Mouse (Mus musculus): ENCODE data around the gene Ctrb1.
A peak's percentile ranks its signal among the peaks of the same experiment; 100 is the strongest.

Ctrb1 gene

DNA sequence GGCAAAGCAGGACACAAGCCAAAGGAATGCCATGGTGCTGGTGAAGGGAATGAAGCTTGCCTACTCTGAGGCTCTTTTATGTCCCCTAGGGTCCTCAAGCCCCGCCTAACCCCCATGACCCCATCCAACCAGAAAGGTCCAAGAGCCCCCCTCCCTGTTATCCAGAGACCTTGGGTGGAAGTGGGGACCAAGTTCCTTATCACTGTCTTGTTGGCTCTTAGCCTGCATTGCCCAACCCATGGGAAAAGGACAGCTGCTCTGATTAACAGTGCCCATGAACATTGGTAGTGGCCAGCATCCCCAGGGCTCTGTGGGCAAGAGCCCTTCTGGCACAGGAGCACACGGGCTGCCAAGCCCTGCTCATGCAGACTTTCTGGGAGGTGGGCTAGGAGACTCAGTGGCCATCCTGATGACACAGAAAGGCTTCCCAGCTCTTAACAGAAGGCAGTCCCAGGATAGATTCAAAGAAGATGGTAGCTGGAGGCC is at the start of gene Ctrb1:
TSS of gene Ctrb1 (minus strand) at position 51 of the 486 bp plus-strand sequence.
- no peak for DNase-seq (ENCODE audit: low read depth, low spot score)

DNA sequence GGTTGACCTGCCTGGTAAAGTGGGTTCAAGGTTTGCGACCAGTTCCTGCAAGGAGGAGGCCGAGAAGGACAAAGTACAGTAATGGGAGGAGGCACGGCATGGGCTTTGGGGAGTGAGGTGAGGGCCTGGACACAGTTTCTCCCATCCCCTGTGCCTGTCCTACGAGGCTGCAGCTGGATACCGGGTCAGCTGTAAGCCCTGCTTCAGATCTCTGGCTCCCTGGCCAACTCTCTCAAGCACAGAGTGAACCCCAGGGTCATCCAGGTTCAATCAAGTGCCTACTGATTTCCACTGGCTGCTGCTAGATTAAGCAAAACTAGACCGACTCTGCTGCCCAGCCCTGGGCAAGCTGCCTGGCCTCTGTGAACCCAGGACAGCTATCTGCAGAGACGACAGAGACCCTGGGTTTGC is 49.5 kb upstream of the Ctrb1 start:
- DNase-seq (ENCODE audit: low read depth, low spot score), result no peak

DNA sequence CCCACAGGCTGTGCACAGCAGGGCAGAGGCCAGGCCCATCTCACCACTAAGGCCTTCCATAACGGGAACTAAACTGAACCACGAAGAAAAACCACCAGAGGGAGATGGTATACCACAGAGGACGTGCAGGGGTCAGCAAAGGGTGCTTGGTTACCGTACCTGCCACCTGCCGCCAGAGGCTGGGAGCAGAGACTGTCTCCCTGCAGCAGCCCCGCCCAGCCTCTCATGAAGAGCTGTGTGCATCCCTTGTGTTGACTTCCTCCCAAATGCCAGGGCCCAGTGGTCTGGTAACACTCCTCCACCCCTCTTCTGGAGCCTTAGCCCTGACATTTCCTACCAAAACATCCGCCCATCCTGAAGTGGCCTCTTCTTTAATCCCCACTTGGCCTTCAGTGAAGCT is 48.8 kb upstream of the Ctrb1 start:
- DNase-seq (ENCODE audit: low read depth, low spot score), result no peak

DNA sequence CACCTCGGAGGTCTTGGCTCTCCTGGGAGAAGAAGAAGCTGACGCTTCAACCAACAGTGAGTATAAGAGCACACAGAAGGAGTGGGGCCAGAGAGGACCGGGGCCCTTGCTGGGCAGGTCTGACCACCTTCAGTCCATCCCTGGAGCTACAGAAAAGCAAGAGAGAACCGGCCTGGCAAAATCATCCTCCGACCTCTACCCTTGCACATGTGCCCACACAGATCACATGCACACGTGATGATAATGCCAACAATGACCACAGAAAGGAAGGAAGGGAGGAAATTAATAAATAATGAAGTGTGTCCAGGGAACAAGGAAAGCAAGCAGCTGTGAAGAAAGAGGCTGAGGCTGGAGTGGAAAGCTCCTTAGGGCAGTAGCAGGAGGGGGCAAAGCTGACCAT is 48.1 kb upstream of the Ctrb1 start:
- no peak for DNase-seq (ENCODE audit: low read depth, low spot score)

DNA sequence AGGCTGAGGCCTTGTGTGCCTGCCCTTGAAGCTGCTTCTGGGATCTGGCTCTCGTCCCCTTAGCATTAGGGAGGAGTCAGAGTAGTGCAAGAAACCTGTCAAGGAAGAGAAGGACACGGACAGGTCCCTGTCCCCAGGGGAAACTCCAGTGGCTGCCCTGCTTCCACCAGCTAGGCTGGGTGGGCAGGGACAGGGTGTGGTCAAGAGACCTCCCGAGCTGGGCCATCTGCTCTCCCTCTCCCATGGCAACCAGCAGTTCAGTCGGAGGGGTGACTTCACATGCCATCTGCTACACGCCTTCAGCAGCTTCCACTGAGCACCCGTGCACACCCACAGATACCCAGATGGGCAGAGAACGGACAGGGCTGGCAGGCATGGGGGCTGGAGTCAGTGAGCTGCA is 45.5 kb upstream of the Ctrb1 start:
- no peak for DNase-seq (ENCODE audit: low read depth, low spot score)

DNA sequence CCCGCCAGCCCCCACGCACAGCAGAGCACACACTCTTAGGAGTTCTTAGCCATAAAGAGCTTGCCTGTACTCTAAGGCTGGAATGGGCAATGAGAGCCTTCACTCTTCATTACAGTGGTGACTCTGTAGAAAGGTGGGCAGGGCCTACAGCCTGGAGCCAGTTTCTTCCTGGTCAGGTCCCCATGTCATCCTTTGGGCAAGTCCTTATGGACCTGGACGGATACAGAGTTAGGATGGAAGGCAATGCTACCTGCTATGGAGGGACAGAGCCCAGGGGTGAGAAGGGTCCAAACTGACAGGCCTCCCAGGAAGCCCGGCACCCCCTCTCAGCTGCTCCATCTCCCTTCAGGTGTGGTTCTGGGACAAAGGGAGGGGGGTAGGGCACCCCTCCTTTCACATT is 45.0 kb upstream of the Ctrb1 start:
- no peak for DNase-seq (ENCODE audit: low read depth, low spot score)

DNA sequence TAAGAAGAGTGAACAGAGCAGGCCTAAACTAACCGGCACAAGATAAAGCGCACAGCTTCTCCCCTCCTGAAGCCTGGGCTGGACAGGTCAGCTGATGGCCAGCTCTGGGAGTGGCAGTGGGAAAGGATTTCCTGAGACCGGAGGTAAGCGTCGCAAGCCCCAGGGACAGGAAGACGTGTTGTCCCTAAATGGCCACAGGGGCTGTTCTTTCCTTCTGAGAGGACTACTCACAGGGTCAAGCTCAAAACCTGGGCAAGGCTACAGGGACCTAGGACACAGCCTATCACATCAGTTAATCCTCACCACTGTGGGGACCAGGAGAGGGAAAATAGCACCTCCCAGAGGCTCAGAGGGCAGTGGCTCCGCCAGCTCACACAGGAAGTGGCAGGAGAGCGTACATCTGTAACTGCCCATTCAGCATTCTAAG is 44.5 kb upstream of the Ctrb1 start:
- no peak for DNase-seq (ENCODE audit: low read depth, low spot score)

DNA sequence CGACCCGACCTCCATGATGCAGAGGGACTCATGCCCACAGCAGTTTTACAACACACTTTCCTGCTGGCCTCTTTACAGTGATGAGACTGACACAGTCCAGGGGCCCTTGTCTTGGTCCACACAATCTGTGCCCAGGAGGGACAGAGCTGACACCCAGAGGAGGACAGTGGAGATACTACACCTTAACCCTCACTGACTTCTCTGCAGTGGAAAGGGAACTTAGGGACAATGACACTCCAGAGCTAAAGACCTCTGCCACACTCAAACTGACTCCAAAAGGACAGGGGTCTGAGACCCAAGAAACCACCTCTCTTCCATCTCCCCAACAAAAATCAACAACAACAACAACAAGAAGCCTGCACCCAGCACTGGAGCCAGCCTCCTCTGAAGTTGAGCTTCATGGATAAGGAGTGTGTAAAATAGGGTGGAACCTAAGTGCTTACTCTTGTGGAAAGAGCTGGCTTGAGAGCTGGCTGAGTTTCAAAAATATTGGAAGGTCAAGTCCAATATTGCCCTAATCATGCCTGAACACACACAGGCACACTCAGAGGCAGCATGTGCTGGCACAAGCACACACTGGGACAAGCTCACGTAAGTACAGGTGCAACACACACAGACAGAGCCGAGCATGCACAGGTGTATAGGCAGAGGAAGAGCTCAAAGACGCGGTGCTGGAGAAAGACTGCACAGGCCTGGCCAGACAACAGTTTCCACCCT is 43.6 kb upstream of the Ctrb1 start:
- no peak for DNase-seq (ENCODE audit: low read depth, low spot score)

DNA sequence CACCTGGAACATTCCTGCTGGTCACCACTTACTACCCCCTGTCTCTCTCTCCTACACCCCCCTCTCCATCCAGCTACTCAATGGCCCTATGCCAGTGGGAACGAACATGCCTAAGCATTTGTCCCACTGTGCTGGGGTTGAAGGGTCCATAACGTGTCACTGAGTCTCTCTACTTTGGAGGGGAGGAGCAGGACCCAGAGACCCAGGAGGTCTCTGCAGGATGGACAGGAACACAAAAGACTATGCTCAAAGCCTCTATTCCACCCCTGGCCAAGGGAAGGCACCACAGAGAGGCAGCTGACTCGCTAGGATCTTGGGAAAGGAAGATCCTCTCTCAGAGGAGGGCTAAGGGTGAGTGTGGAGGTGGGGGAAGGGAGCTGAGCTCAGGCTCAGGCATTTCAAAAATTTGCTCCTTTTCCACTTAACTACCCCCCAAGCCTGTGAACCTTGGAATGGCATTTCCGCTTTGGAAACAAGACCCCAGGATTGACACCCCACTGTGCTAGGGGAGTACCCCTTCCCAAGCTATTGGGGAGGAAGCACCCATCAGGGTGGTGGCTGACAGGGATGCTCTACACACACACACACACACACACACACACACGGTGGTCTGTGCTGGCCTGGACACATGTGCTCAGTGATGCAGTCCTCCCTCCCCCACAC is 42.9 kb upstream of the Ctrb1 start:
- DNase-seq (ENCODE audit: low read depth, low spot score), result no peak

DNA sequence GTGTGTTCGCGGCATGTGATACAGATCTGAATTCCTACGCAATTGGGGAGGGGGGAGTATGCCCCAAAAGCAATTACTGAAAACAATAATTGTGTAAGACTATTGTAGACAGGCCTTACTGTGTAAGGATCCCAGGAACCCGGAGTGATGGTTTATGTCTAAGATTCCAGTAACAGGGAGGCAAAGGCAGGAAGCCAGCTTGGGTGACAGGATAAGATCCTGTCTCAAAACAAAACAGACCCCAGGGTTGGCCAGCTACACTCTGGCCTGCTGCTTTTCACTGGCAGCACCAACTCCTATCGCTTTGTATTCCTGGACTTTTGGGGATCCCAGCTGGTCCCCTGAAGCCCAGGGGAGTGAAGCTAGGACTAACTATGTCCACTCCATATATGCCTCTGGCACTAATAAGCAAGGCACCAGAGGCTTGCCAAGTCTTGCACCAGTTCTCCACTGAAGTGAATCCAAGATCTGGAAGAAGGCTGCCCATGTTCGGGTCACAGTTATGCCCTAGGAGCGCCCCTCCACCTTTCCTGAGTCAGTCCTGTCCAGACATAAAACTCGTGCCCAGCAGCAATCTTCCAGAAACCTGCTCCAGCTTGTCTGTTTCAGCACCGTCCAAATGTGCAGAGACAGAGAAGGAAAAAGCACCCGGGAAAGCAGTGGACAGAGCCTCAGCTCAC is 41.7 kb upstream of the Ctrb1 start:
- no peak for DNase-seq (ENCODE audit: low read depth, low spot score)

DNA sequence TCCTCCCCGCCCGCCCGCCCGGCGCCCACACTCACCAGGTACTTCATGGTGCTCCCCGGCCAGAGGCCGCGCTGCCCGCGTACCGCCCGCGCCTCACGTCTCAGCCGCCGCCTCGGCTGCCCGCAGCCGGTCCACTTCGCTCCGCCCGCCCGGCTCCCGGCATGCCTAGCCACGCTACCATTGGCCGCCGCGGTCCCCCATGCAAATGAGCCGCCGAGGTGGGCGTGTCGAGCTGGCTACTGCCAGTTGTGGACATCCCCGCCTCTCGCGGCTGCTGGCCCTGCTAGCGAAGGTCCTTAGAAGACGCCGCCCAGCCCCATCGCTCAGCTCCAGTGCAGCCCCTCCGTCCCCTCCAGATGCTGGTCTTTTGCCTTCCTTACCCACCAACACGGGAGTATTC is 41.2 kb upstream of the Ctrb1 start:
- DNase-seq (ENCODE audit: low read depth, low spot score), result peak; percentile 88

DNA sequence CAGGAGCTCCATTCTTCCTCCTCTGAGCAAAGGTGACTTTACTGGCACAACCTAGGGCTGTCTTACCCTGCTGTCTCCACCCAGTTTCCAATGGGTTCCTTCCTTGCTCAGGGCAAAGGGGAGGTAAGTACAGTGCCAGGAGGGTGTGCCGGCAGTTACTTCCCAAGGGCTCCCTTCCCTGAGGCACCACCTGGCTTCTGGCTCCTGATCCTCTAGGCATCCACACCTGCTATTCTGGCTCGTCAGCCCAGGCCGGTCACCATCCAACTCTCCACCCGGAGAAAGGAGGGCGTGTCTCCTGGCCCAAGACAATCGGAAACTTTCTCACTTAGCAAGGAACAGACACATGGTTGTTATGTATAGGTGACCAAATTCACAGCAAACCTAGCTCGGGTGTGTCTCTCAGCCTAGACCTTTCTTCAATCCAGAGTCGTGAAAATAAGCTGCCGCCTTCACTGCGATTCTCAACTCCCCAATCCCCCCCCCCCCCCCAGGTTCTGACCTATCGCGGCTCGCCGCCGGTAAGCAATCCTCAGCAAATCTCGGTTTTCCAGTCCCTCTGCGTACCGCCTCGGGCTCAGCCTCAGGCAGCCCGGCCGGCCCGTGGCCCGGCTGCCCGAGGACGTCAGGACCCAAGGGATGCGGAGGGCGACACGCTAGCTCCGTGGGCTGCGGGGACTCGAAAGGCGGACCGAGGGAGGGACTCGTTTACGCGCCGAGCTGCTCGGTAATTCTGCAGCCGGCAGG is 40.6 kb upstream of the Ctrb1 start:
- DNase-seq (ENCODE audit: low read depth, low spot score), result no peak

DNA sequence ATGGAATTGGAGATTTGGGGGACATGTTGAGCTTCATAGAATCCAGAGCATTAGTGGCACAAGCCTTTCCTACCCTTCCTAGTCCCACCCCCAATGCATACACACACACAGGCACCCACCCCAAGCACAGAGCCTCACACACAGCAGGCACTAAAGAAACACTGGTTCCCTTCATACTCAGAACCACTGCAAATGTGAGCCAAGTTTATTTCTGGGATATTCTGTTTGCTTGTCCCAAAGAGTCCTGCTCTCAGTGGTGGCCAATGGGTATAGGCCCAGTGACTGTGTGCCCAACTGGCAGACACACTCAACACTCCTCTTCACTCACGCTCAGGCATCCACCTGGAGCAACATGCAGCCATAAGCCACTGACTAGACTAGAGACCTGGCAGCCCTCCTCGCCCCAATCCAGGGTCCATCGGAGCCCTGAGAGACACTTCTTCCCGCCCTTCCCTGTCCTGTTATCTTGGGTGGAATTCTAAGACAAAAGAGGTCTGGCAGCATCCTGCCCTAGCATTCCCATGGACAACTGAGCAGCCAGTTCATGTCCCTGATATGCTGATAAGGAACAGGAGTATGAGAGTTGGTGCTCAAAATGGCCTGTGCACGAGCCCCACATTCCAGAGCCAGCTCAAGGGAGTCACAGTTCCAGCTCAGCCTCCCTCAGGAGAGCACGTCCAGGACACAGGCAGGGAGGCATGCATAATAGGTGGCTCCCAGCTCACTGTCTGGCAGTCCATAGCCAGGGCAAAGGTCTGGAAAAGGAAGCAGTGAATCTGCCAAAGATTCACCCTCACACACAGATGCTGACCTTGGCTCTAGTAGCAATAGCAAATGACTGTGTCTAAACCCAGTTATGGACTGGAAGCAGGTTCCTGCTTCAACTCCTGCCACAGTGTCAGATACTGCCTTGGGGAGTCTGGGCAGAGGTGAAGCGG is 38.7 kb upstream of the Ctrb1 start:
- DNase-seq (ENCODE audit: low read depth, low spot score), result no peak

DNA sequence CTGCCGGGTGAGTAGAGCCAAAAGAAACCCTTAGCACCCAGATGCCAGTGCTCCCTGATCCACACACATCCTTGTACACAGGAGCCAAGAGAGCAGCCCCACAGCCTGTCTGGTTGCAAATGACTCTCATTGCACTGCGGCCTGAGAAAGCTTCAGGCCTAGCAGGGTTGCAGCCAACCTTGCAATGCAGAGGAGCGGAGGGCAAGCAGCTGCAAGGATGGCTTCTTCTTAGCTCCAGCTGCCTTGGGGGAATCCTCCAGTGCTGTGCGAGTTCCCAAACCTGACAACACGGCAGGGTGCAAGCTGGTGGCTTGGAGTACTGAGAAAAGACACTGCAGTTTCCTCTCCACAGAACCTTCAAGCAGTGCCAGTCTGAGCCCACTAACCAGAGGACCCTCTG is 37.7 kb upstream of the Ctrb1 start:
- DNase-seq (ENCODE audit: low read depth, low spot score), result no peak

DNA sequence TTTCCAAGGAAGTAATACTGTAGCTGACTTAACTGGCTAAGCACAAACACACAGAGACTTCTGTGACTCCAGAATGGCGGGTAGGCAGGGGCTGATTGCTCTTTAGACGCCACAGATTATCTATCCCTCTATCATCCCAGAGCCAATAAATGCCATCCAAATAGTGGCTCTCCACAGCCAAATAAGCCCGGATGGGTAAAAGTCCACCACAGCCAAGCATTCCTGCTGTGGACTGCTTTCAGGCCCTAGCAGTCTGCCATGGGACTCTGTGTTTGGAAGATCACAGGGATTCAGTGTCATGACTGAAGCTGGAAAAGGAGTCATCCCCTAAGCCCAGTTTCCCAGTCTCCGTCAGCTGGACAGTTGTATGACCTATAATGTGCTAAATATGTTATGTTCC is 36.7 kb upstream of the Ctrb1 start:
- DNase-seq (ENCODE audit: low read depth, low spot score), result no peak

DNA sequence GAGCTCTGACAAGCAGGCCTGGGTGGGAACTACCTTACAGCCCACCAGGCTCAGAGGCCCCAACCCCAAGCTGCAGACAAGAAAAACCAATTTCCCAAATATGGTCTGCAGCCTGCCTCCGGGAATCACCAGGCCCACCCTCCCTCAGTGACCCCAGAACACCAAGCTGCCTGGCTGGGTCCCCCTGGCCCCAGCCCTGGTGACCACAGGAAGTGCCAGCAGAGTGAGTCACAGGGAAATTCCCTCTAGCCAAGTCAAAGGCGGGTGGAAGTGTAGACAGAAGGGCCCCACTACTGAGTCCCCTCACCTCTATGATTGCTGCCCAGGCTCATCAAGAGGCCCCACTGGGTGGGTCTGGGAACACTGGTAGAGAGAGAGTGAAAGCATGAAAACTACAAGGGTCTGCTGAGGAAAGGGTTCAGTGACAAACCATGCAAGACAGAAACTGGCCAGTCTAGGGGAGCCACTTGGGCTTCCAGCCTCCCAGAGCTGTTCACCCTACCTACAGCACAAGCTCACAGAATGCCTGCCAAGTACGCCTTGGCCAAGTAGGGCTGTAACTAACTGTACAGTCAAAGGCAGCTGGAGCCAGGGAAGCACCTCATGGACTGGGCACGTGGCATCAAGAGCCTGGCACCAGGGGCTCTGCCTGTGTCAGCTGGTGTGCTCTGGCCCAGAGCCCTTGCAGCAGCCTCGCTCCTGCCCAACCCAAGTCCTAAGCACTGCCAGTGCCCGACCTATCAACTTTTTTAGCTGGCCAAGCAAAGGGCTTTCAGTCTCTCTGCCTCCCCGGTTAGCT is 35.5 kb upstream of the Ctrb1 start:
- DNase-seq (ENCODE audit: low read depth, low spot score), result no peak

DNA sequence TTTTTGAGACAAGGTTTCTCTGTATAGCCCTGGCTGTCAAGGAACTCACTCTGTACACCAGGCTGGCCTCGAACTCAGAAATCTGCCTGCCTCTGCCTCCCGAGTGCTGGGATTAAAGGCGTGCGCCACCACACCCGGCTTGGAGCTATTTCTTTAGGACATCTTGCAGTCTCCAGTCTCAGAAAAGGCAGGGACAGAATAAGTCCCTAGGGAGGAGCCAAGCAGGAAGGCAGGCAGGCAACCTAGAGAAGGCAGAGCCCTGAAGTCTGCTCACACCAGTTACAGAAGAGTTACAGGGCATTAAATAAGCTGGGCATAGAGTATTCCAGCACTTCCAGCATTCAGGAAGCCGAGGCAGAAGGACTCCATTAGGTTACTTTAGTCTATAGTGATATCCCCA is 34.5 kb upstream of the Ctrb1 start:
- no peak for DNase-seq (ENCODE audit: low read depth, low spot score)

DNA sequence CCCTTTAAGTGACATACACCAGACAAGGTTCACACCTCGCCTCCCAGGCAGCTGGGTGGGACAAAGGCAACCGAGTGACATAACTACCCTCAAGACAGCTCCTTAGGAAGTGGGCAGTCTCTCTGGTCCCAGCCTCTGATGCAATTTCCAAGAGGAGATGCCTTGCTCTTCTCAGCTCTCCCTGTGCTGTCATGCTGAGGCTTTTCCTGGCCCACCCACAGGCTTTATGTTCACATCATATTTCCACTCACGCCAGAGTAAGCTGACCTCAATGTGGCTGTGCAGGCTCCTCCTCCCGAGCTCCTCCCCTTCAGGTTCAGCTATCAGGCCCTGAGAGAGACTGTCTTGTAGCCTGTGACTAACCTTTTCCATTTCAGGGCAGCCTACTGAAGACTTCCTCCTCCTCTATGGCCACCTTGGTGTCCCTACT is 29.3 kb upstream of the Ctrb1 start:
- no peak for DNase-seq (ENCODE audit: low read depth, low spot score)

DNA sequence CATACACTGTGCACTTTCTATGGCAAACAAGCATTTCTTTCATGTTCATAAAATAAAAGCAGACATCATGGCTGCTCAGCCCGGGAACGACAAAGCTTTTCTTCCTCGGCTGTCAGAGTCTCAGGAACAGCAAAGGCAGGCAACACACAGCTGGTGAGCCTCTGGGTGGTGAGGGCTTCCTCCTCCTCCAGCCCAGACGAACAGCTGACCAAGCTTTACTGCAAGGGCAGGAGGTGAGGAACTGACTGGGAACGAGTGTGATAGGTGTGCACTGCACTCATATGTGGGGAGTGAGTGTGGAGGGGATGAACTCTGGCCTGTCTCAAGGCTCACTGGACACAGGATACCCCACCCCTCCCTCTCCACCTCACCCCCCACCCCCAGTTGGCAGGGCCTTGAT is 28.1 kb upstream of the Ctrb1 start:
- no peak for DNase-seq (ENCODE audit: low read depth, low spot score)

DNA sequence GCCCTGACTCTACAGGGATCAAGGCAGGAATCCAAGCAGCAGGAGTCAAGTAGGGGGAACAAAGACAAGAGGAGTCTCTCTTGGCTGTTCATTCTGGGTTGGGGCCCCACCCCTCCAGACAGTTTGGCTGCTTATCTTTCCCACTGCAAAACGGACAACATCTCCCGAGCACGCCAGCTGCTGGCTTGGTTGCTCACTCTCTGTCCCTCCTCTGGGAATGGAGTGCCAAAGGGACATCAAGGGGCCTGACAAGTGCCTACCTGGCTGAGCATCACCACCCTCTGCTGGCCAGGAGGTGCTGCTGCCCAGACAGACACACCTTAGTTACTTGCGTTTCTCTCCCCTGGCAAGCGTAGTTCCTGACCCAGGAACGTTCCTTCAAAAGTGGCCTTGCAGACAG is 27.1 kb upstream of the Ctrb1 start:
- no peak for DNase-seq (ENCODE audit: low read depth, low spot score)
